Mouse (Mus musculus) kidney, embryonic 14.5 days (tissue): ENCODE results near the gene BC048562. TPM values are rescaled to one million over a fixed set of nuclear protein-coding genes. Genes with fewer than 3 reads are reported as not detected.
A peak's percentile ranks its signal among the peaks of the same experiment; 100 is the strongest.

Experiments used
- ATAC-seq: fragments of 200-750 bp; cut with Nextera tagmentation; 2 replicates; pipeline ENCODE4 v1.8.0; 2017; ENCODE audit warnings: moderate number of reproducible peaks, mild to moderate bottlenecking, moderate TSS enrichment, moderate library complexity; ENCODE audit not compliant: low FRiP score, low TSS enrichment
- H3K27ac ChIP-seq: fragments of 300-500 bp; sonication (generic); 2 replicates; pipeline ENCODE4 v1.5.1; 2014; ENCODE audit warnings: low read depth, mild to moderate bottlenecking, low read length, moderate library complexity, mixed read lengths
- H3K27me3 ChIP-seq: fragments of 300-500 bp; sonication (generic); 2 replicates; pipeline ENCODE4 v1.6.1; 2014; ENCODE audit warnings: mild to moderate bottlenecking, low read length; ENCODE audit not compliant: control insufficient read depth, insufficient read depth
- H3K36me3 ChIP-seq: fragments of 300-500 bp; sonication (generic); 2 replicates; pipeline ENCODE4 v1.6.1; 2014; ENCODE audit warnings: low read length, mixed read lengths; ENCODE audit not compliant: control insufficient read depth, insufficient read depth
- H3K4me1 ChIP-seq: fragments of 300-500 bp; sonication (generic); 2 replicates; pipeline ENCODE4 v1.6.1; 2014; ENCODE audit warnings: low read length, mixed read lengths; ENCODE audit not compliant: control insufficient read depth, insufficient read depth
- H3K4me2 ChIP-seq: fragments of 300-500 bp; sonication (generic); replicated peaks from 2 replicates; pipeline ENCODE4 v1.6.1; 2014; ENCODE audit warnings: low read depth, mild to moderate bottlenecking, low read length
- H3K4me3 ChIP-seq: fragments of 300-500 bp; sonication (generic); 2 replicates; pipeline ENCODE4 v1.5.1; 2014; ENCODE audit warnings: mild to moderate bottlenecking, low read length
- H3K9ac ChIP-seq: fragments of 300-500 bp; sonication (generic); 2 replicates; pipeline ENCODE4 v1.6.1; 2014; ENCODE audit warnings: low read depth, mild to moderate bottlenecking, low read length, moderate library complexity
- H3K9me3 ChIP-seq: fragments of 300-500 bp; sonication (generic); 2 replicates; pipeline ENCODE4 v1.6.1; 2016; ENCODE audit warnings: low read length; ENCODE audit not compliant: control insufficient read depth
- WGBS: fragments of 180-500 bp; shearing (Covaris S2); extraction: QIAGEN DNeasy Blood & Tissue Kit; methylation state at CpG from one replicate; pipeline ENCODE4 v1.1.7; 2014; 5-methylcytosine and 5-hydroxymethylcytosine counted together
- polyA plus RNA-seq: library from polyadenylated mRNA; unstranded; fragments of >200 nt; fragmentation: Nextera tagmentation; extraction: Ambion mirVana; gene quantifications from 2 replicates; pipeline ENCODE4 v1.2.1, GENCODE M21; 2014

BC048562 gene
- not detected in 2 replicates for polyA plus RNA-seq

GRCm38 (mm10) chr9:108436182-108436581 is at the start of gene BC048562:
Gene BC048562 (plus strand): TSS chr9:108436482.
- Histone ChIP-seq H3K4me1 (no peaks in the 10 kb centered on the region), H3K27ac (no peak within 1 kb of the TSS), H3K4me2 (no peak within 1 kb of the TSS), H3K9me3 (no peaks in the 10 kb centered on the region), H3K9ac (no peak within 1 kb of the TSS), H3K27me3 (no peaks in the 10 kb centered on the region), H3K36me3 (no peaks in the 10 kb centered on the region), H3K4me3 (no peak within 1 kb of the TSS)
- 75% methylated on average over 3 of the region's 3 CpGs for WGBS
- ATAC-seq, result no peak

GRCm38 (mm10) chr9:108386816-108387215 is 49.5 kb upstream of the BC048562 start:
- Histone ChIP-seq H3K27ac (no peak overlapping the region), H3K4me1 (no peaks in the 10 kb centered on the region), H3K27me3 (no peaks in the 10 kb centered on the region), H3K9me3 (no peaks in the 10 kb centered on the region), H3K36me3 (peaks cover 88% of the 10 kb centered on the region), H3K4me3 (no peak overlapping the region), H3K4me2 (no peak overlapping the region), H3K9ac (no peak overlapping the region)
- WGBS, result 86% methylated on average over 4 of the region's 4 CpGs
- no peak for ATAC-seq

GRCm38 (mm10) chr9:108388601-108389000 is 47.7 kb upstream of the BC048562 start:
- H3K27ac ChIP-seq, result no peak overlapping the region
- H3K4me3 ChIP-seq, result no peak overlapping the region
- H3K9ac ChIP-seq, result no peak overlapping the region
- WGBS, result 93% methylated on average over 10 of the region's 10 CpGs
- ATAC-seq, result no peak
- H3K4me2 ChIP-seq, result no peak overlapping the region
- no peaks in the 10 kb centered on the region for H3K4me1 ChIP-seq
- no peaks in the 10 kb centered on the region for H3K27me3 ChIP-seq
- peaks cover 87% of the 10 kb centered on the region for H3K36me3 ChIP-seq
- no peaks in the 10 kb centered on the region for H3K9me3 ChIP-seq

- 83% methylated on average over 6 of the region's 6 CpGs for WGBS
- ATAC-seq, result no peak
- H3K36me3 ChIP-seq, result peaks cover 81% of the 10 kb centered on the region
Measured at GRCm38 (mm10) chr9:108389220-108389619, 47.1 kb upstream of the BC048562 start.

GRCm38 (mm10) chr9:108392676-108393075 is 43.6 kb upstream of the BC048562 start, which contains the start of gene 1700102P08Rik:
Gene 1700102P08Rik (plus strand): TSS chr9:108392805.
- Histone ChIP-seq H3K4me3 (no peak within 1 kb of the TSS), H3K4me1 (no peaks in the 10 kb centered on the region), H3K4me2 (no peak within 1 kb of the TSS), H3K27ac (no peak within 1 kb of the TSS), H3K9me3 (no peaks in the 10 kb centered on the region), H3K27me3 (no peaks in the 10 kb centered on the region), H3K36me3 (peaks cover 52% of the 10 kb centered on the region), H3K9ac (no peak within 1 kb of the TSS)
- peak; percentile 46; the same call in 1 of the 2 replicates for ATAC-seq
- 71% methylated on average over 18 of the region's 18 CpGs for WGBS

More at GRCm38 (mm10) chr9:108389220-108389619, 47.1 kb upstream of the BC048562 start:
- Histone ChIP-seq H3K4me2 (no peak overlapping the region), H3K27ac (no peak overlapping the region), H3K27me3 (no peaks in the 10 kb centered on the region), H3K9me3 (no peaks in the 10 kb centered on the region), H3K4me3 (no peak overlapping the region), H3K9ac (no peak overlapping the region), H3K4me1 (no peaks in the 10 kb centered on the region)

- Histone ChIP-seq H3K9me3 (no peaks in the 10 kb centered on the region), H3K27ac (no peak overlapping the region), H3K9ac (no peak overlapping the region), H3K4me1 (no peaks in the 10 kb centered on the region), H3K4me2 (no peak overlapping the region), H3K27me3 (no peaks in the 10 kb centered on the region), H3K4me3 (no peak overlapping the region), H3K36me3 (peaks cover 37% of the 10 kb centered on the region)
- ATAC-seq, result no peak
- 96% methylated on average over 6 of the region's 6 CpGs for WGBS
Measured at GRCm38 (mm10) chr9:108394191-108394590, 42.1 kb upstream of the BC048562 start.

- no peak for ATAC-seq
- Histone ChIP-seq H3K36me3 (peaks cover 26% of the 10 kb centered on the region), H3K4me1 (no peaks in the 10 kb centered on the region), H3K4me2 (no peak overlapping the region), H3K9me3 (no peaks in the 10 kb centered on the region), H3K27ac (no peak overlapping the region), H3K27me3 (no peaks in the 10 kb centered on the region), H3K9ac (no peak overlapping the region), H3K4me3 (no peak overlapping the region)
- 93% methylated on average over 1 of the region's 1 CpGs for WGBS
Measured at GRCm38 (mm10) chr9:108395427-108395826, 40.9 kb upstream of the BC048562 start.

GRCm38 (mm10) chr9:108398324-108398723 is 38.0 kb upstream of the BC048562 start:
- Histone ChIP-seq H3K4me3 (no peak overlapping the region), H3K4me2 (no peak overlapping the region), H3K27ac (no peak overlapping the region), H3K27me3 (no peaks in the 10 kb centered on the region), H3K36me3 (peaks cover 1% of the 10 kb centered on the region), H3K4me1 (no peaks in the 10 kb centered on the region), H3K9ac (no peak overlapping the region), H3K9me3 (no peaks in the 10 kb centered on the region)
- 94% methylated on average over 3 of the region's 3 CpGs for WGBS
- ATAC-seq, result no peak

- WGBS, result 71% methylated on average over 7 of the region's 7 CpGs
- no peak overlapping the region for H3K27ac ChIP-seq
- H3K9me3 ChIP-seq, result no peaks in the 10 kb centered on the region
- H3K4me1 ChIP-seq, result no peaks in the 10 kb centered on the region
- H3K4me3 ChIP-seq, result no peak overlapping the region
- no peak for ATAC-seq
- no peaks in the 10 kb centered on the region for H3K36me3 ChIP-seq
- no peaks in the 10 kb centered on the region for H3K27me3 ChIP-seq
- no peak overlapping the region for H3K4me2 ChIP-seq
- no peak overlapping the region for H3K9ac ChIP-seq
Measured at GRCm38 (mm10) chr9:108401186-108401960, 34.9 kb upstream of the BC048562 start.
